Mouse (Mus musculus) CH12.LX (cell line): ENCODE data around the gene Angptl7. TPM values are rescaled to one million over a fixed set of nuclear protein-coding genes. Genes with fewer than 3 reads are reported as not detected.

Experiments
- DNase-seq: peaks from one replicate; pipeline ENCODE4 v3.0.0-alpha.2; 2013; ENCODE audit errors: extremely low read depth
- H3K27ac ChIP-seq: 2 replicates; pipeline ENCODE4 v1.5.1; 2012; ENCODE audit warnings: low read depth, mild to moderate bottlenecking, control low read depth, moderate library complexity; ENCODE audit not compliant: insufficient read depth
- H3K27me3 ChIP-seq: replicated peaks from 2 replicates; pipeline ENCODE3; 2012; ENCODE audit warnings: inconsistent platforms
- H3K36me3 ChIP-seq, 2 experiments: replicated peaks in 1 of 2; 2 replicates each; pipeline versions ENCODE3 to v1.6.1; 2012; ENCODE audit warnings: inconsistent platforms in 1 of 2, low read length in 1 of 2, mild to moderate bottlenecking in 1 of 2, mixed read lengths in 1 of 2, moderate library complexity in 1 of 2; ENCODE audit not compliant: control insufficient read depth in 1 of 2, insufficient read depth in 1 of 2
- H3K4me1 ChIP-seq, 2 experiments: 2 replicates each; pipeline ENCODE4 v1.6.1; 2012; ENCODE audit warnings: inconsistent platforms in 1 of 2, moderate library complexity in 1 of 2; ENCODE audit not compliant: insufficient read depth in 2 of 2, control insufficient read depth in 1 of 2
- H3K4me2 ChIP-seq: 2 replicates; pipeline ENCODE4 v1.6.1; 2012; ENCODE audit warnings: low read depth, mild to moderate bottlenecking, control low read depth; ENCODE audit not compliant: poor library complexity, insufficient read depth, severe bottlenecking
- H3K4me3 ChIP-seq, 3 experiments: fragments of 150-350 bp in 1 of 3; sonication (generic) in 1 of 3; replicated peaks in 1 of 3; 2 replicates each; pipeline versions ENCODE3 to v1.5.1; 2011 to 2012; ENCODE audit warnings: low read depth in 2 of 3, low read length in 2 of 3, mild to moderate bottlenecking in 2 of 3, moderate library complexity in 2 of 3, control low read depth in 1 of 3, improper control_type of control experiment in 1 of 3, inconsistent platforms in 1 of 3, mixed read lengths in 1 of 3; ENCODE audit not compliant: poor library complexity in 1 of 3
- H3K79me2 ChIP-seq: replicated peaks from 2 replicates; pipeline ENCODE4 v1.6.1; 2012; ENCODE audit warnings: mild to moderate bottlenecking, moderate library complexity; ENCODE audit not compliant: control insufficient read depth, poor library complexity, insufficient read depth, severe bottlenecking; ENCODE audit errors: extremely low read depth
- H3K9ac ChIP-seq: 2 replicates; pipeline ENCODE4 v1.6.1; 2012; ENCODE audit warnings: low read depth, mild to moderate bottlenecking, control low read depth, moderate library complexity; ENCODE audit not compliant: insufficient read depth
- H3K9me3 ChIP-seq: replicated peaks from 2 replicates; pipeline ENCODE3; 2012; ENCODE audit warnings: low read length, inconsistent platforms, mixed read lengths
- BHLHE40 ChIP-seq: IDR thresholded peaks from 2 replicates; pipeline ENCODE4 v1.6.1; 2011; ENCODE audit warnings: mild to moderate bottlenecking, low read depth, low read length, improper control_type of control experiment
- EP300 ChIP-seq: IDR thresholded peaks from 2 replicates; pipeline ENCODE4 v1.6.1; 2011; ENCODE audit warnings: low read length, improper control_type of control experiment
- ETS1 ChIP-seq: conservative IDR thresholded peaks from 2 replicates; pipeline ENCODE4 v1.6.1; 2012; ENCODE audit warnings: low read depth, mild to moderate bottlenecking, inconsistent platforms, low read length, improper control_type of control experiment, moderate library complexity
- JUN ChIP-seq: IDR thresholded peaks from 2 replicates; pipeline ENCODE4 v1.6.1; 2011; ENCODE audit warnings: low read depth, mild to moderate bottlenecking, low read length, improper control_type of control experiment, moderate library complexity; ENCODE audit not compliant: insufficient read depth
- KAT2A ChIP-seq: IDR thresholded peaks from 2 replicates; pipeline ENCODE4 v1.6.1; 2012; ENCODE audit warnings: low read length, improper control_type of control experiment, inconsistent platforms; ENCODE audit not compliant: insufficient replicate concordance
- MAFK ChIP-seq: IDR thresholded peaks from 2 replicates; pipeline ENCODE4 v1.6.1; 2011; ENCODE audit warnings: low read length, improper control_type of control experiment; ENCODE audit not compliant: insufficient replicate concordance
- MYC ChIP-seq: IDR thresholded peaks from 2 replicates; pipeline ENCODE4 v1.6.1; 2011; ENCODE audit warnings: low read depth, mild to moderate bottlenecking, improper control_type of control experiment, low read length
- NELFE ChIP-seq: IDR thresholded peaks from 2 replicates; pipeline ENCODE4 v1.6.1; 2011; ENCODE audit warnings: low read depth, low read length, improper control_type of control experiment
- NRF1 ChIP-seq: IDR thresholded peaks from 2 replicates; pipeline ENCODE4 v1.6.1; 2014; ENCODE audit warnings: low read depth, mild to moderate bottlenecking, inconsistent platforms, low read length, improper control_type of control experiment, moderate library complexity
- PAX5 ChIP-seq: IDR thresholded peaks from 2 replicates; pipeline ENCODE4 v1.6.1; 2012; ENCODE audit warnings: low read length, inconsistent platforms, mixed read lengths
- SIN3A ChIP-seq: IDR thresholded peaks from 2 replicates; pipeline ENCODE4 v1.6.1; 2012; ENCODE audit warnings: low read length, improper control_type of control experiment, inconsistent platforms
- SMC3 ChIP-seq: IDR thresholded peaks from 2 replicates; pipeline ENCODE4 v1.6.1; 2011; ENCODE audit warnings: low read depth, low read length, improper control_type of control experiment
- TCF12 ChIP-seq: IDR thresholded peaks from 2 replicates; pipeline ENCODE4 v1.6.1; 2014; ENCODE audit warnings: low read depth, mild to moderate bottlenecking, inconsistent platforms, low read length, improper control_type of control experiment
- USF2 ChIP-seq: conservative IDR thresholded peaks from 2 replicates; pipeline ENCODE4 v1.6.1; 2011; ENCODE audit warnings: low read depth, low read length, improper control_type of control experiment
- ZC3H11A ChIP-seq: IDR thresholded peaks from 2 replicates; pipeline ENCODE4 v1.6.1; 2012; ENCODE audit warnings: low read depth, mild to moderate bottlenecking, inconsistent platforms, low read length, improper control_type of control experiment
- ZMIZ1 ChIP-seq: IDR thresholded peaks from 2 replicates; pipeline ENCODE4 v1.6.1; 2012; ENCODE audit warnings: low read depth, mild to moderate bottlenecking, inconsistent platforms, low read length, improper control_type of control experiment
- ZNF384 ChIP-seq: IDR thresholded peaks from 2 replicates; pipeline ENCODE4 v1.6.1; 2012; ENCODE audit warnings: low read depth, low read length, improper control_type of control experiment, inconsistent platforms
- dilution Hi-C: fragments of 300-500 bp; cut with MboI; formaldehyde crosslinking; loops from 2 replicates; pipeline ENCODE4 v1.14.3; 2020; ENCODE audit warnings: low sequenced_read_pairs; ENCODE audit not compliant: extremely low pct_unique_long_range_greater_than_20kb, extremely low pct_ligation_motif_present
- in situ Hi-C: fragments of 300-500 bp; cut with MboI; formaldehyde crosslinking; loops from 3 replicates; pipeline ENCODE4 v1.14.3; 2019; ENCODE audit warnings: low sequenced_read_pairs, low pct_ligation_motif_present, low pct_unique_long_range_greater_than_20kb, mixed read lengths
- polyA plus RNA-seq: library from polyadenylated mRNA; unstranded; fragments of >175 nt; gene quantifications from 2 replicates; pipeline ENCODE4 v1.2.1, GENCODE M21; 2012; ENCODE audit warnings: low read depth; ENCODE audit not compliant: insufficient read length
- total RNA-seq, 2 experiments: library from RNA; depleted of rRNA; stranded (reverse); fragments of 300-350 nt in 1 of 2; fragments of >200 nt in 1 of 2; gene quantifications; 2 replicates each; pipeline ENCODE4 v1.2.3; 2012 to 2014

The Angptl7 gene
- total and polyA plus RNA-seq, 3 experiments = 0.14 TPM; not detected in 2

DNA sequence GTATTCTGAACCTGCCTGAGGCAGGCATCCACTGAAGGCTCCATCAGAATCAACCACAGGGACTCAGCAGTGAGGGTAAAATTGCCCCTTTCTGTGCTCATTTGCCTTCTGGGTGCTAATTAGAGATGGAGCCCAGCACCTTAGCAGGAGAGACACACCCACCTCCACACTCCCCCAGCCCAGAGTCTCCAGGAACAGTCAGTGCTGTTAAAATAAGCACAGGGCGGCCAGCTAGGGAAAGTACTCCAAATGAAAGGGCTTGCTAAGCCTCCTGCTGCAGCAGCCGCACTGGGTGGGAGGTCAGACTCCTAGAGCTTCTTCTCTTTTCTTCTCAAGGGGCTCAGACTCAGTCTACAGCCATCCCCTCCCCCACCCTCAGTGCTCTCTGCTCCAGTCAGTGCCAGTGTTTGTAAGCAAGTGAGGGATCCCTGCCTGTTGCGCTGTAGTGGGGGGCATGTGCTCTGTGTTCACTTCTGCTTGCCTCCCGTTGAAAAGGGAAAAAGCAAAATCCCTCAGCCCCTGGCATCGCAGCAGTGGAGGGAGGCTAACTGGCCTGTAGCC, 18.1 kb upstream of the Angptl7 start:
- H3K36me3 ChIP-seq = peaks cover 53 to 83% of the 10 kb centered on the region in 2 experiments
- no peak overlapping the region for H3K27ac ChIP-seq
- TF ChIP-seq BHLHE40 (no peak), JUN (no peak), PAX5 (no peak), ZNF384 (no peak), KAT2A (no peak), TCF12 (no peak), NRF1 (no peak), NELFE (no peak), SIN3A (no peak), MAFK (no peak), USF2 (no peak), ETS1 (no peak), EP300 (no peak)
- H3K4me3 ChIP-seq = no peak overlapping the region
- no peaks in the 10 kb centered on the region for H3K4me1 ChIP-seq
- no peaks in the 10 kb centered on the region for H3K79me2 ChIP-seq
- dilution Hi-C loops = no loop called here
- DNase-seq = no peak
- no peak overlapping the region for H3K4me2 ChIP-seq
- in situ Hi-C loops = no loop called here
- H3K9me3 ChIP-seq = no peaks in the 10 kb centered on the region
- H3K27me3 ChIP-seq = no peaks in the 10 kb centered on the region
- H3K9ac ChIP-seq = no peak overlapping the region

DNA sequence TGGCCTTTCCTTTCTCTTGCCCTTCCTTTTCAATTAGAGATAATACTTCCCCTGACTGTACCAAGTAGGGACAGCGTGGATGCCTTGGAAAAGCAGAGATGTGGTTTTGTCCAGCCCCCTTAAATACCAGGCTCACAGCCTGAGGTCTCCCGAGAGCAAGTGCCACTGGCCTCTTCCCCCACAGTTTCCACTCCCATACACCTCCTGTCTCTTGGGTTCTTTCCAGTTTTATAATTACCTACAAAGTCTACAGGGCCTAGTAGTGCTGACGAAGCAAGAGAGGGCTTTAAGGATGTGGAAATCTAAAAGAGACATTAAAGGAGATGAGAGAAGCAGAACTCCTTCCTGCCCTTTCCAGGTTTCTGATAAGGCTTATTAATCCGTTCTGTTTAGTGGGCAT, 17.5 kb upstream of the Angptl7 start:
- no peak for TF ChIP-seq SMC3
- TF ChIP-seq ZC3H11A = no peak
- TF ChIP-seq ZMIZ1 = no peak
- no peak for TF ChIP-seq MYC
- Histone ChIP-seq H3K4me1 (no peaks in the 10 kb centered on the region), H3K36me3 (peaks cover 57 to 85% of the 10 kb centered on the region in 2 experiments), H3K4me3 (no peak overlapping the region), H3K9ac (no peak overlapping the region), H3K27me3 (no peaks in the 10 kb centered on the region), H3K9me3 (no peaks in the 10 kb centered on the region), H3K4me2 (no peak overlapping the region), H3K27ac (no peak overlapping the region), H3K79me2 (no peaks in the 10 kb centered on the region)
- in situ Hi-C loops (no loop called here), dilution Hi-C loops (no loop called here)
- no peak for DNase-seq
